Mouse (Mus musculus): ENCODE measurements around the gene Nrp2. TPM values are rescaled to one million over a fixed set of nuclear protein-coding genes. Genes with fewer than 3 reads are reported as not detected.

The Nrp2 gene
- polyA plus RNA-seq, 1 experiment, result 97.2 TPM

DNA sequence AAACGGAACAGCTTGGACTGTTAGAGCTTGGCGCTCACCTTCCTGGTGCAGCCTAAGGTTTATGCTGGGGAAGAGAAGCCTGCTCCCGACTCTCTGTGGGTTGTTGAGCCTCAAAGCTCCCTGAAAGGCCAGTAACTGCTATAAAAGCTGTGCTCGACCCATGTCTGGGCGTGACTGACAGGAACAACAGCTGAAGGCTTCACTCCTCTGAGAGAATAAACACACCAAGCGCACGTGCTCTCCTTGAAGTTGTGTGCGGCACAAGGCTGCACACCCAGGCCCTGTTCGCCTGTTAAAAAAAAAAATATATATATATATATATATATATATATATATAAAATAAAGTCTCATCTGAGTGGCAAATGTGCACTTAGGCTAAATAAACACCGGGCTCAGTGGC is 84.5 kb downstream of the Nrp2 start:
- no peak overlapping the region for H3K27ac ChIP-seq (ENCODE audit: insufficient read depth, low read depth, low read length)
- no peaks in the 10 kb centered on the region for H3K4me1 ChIP-seq (ENCODE audit: control insufficient read depth, insufficient read depth, low read length)
- H3K4me3 ChIP-seq (ENCODE audit: insufficient read depth, low read length), result no peak overlapping the region
- TF ChIP-seq POLR2A (IDR thresholded peaks at IDR 0.05; ENCODE audit: borderline replicate concordance, low read depth, low read length), result no peak
- no peak for TF ChIP-seq CTCF (IDR thresholded peaks at IDR 0.05; ENCODE audit: low read depth, low read length)

DNA sequence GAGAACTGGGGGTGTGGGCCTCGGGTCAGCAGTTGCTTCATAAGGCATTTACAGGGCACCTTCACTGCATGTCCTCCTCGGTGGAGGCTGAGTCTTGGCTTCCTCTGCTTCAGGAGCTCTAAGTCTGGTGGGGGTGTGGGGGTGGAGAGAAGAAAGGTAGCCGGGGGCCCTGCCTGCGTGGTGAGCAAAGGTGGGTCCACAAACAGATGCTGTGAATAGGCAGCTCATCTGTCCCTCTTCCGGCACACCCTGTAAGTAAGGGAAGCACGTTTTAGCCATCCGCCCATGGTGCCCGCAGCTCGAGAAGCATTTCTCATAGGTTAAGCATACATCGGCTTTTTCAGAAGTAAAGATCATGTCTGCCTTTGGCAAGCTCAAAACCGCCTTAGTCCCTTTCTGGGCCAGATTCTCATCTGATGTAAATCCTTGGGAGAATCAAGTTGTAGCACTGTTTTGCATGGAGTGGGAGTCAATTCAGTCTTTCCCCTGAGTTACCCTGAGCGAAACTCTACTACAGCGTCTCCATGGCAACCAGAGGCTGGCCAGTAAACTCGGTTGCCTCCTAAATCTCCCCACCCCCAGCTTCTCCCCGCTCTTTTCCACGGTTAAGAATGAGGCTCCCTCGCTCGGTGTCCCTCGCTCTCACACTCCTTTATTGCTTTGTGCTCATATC is 91.3 kb downstream of the Nrp2 start:
- TF ChIP-seq CTCF (IDR thresholded peaks at IDR 0.05; ENCODE audit: low read depth, low read length) (no peak), POLR2A (IDR thresholded peaks at IDR 0.05; ENCODE audit: borderline replicate concordance, low read depth, low read length) (no peak)
- Histone ChIP-seq H3K27ac (ENCODE audit: insufficient read depth, low read depth, low read length) (no peak overlapping the region), H3K4me1 (ENCODE audit: control insufficient read depth, insufficient read depth, low read length) (no peaks in the 10 kb centered on the region), H3K4me3 (ENCODE audit: insufficient read depth, low read length) (no peak overlapping the region)

DNA sequence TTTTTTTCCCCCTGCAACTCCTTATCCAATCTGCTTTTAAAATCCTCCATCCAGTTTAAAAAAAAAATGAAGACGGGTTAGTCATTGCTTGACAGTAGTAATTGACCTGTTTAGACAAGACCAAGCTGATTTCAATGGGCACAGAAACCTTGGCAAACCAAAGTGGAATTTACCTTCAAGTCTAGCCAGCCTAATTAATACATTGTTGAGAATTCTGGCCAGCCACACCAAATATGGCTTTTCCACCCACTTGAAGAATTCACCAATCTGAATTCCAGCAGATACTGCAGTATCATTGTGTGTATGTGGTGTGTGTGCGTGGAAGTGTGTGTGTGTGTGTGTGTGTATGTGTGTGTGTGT is 91.8 kb downstream of the Nrp2 start:
- TF ChIP-seq CTCF (IDR thresholded peaks at IDR 0.05; ENCODE audit: low read depth, low read length) (no peak), POLR2A (IDR thresholded peaks at IDR 0.05; ENCODE audit: borderline replicate concordance, low read depth, low read length) (no peak)
- no peaks in the 10 kb centered on the region for H3K4me1 ChIP-seq (ENCODE audit: control insufficient read depth, insufficient read depth, low read length)
- no peak overlapping the region for H3K4me3 ChIP-seq (ENCODE audit: insufficient read depth, low read length)
- no peak overlapping the region for H3K27ac ChIP-seq (ENCODE audit: insufficient read depth, low read depth, low read length)

DNA sequence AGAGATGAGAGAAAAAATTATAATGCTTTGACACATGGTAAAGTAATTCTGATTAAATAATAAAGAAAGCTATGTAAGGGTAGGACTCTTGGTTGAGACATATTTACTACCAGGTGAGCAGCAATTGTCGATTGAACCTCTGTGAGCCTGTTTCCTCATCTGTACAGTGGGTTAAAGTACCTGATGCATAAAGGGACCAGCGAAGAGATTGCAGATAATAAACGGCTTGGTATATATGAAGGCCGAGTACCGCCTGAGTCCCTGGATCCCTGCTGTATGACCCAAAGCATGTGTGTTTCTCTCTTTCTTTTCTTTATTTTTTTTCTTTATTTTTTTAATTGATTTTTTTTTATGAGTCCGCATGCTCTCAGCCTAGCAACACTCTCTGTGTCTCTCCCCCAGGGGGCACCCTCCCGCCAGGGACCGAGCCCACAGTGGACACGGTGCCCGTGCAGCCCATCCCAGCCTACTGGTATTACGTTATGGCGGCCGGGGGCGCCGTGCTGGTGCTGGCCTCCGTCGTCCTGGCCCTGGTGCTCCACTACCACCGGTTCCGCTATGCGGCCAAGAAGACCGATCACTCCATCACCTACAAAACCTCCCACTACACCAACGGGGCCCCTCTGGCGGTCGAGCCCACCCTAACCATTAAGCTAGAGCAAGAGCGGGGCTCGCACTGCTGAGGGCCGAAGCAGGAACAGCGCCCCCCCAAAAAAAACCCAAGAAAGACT is 92.4 kb downstream of the Nrp2 start:
- Histone ChIP-seq H3K4me1 (ENCODE audit: control insufficient read depth, insufficient read depth, low read length) (no peaks in the 10 kb centered on the region), H3K27ac (ENCODE audit: insufficient read depth, low read depth, low read length) (no peak overlapping the region), H3K4me3 (ENCODE audit: insufficient read depth, low read length) (no peak overlapping the region)
- TF ChIP-seq CTCF (IDR thresholded peaks at IDR 0.05; ENCODE audit: low read depth, low read length) (no peak), POLR2A (IDR thresholded peaks at IDR 0.05; ENCODE audit: borderline replicate concordance, low read depth, low read length) (no peak)

DNA sequence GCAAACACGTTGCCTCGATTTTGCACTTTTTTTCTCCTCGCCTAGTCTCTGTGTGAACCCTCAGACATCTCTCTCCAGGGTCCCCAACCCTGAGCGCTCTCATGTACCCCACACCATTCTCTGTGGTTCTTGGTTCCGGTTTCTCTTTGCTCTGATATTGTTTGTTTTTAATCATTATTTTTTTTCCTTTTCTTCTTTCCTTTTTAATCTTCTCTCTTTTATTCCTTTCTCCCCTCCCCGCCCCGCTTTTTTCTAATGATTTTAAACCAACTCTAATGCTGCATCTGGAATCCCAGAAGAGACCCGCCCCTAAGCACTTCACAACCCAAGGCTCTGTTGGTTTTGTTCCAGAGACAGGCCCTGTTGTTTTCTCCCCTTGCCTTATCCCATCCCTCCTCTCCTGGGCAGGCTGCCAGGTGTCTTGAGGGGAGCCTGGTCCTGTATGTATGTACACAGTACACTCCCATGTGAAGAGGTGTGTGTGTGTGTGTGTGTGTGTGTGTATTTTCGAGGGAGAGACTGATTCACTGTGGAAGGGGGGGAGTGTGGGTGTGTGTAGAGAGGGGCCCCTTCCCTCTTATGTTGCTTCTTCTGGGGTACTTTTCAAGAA is 93.1 kb downstream of the Nrp2 start:
- Histone ChIP-seq H3K27ac (ENCODE audit: insufficient read depth, low read depth, low read length) (no peak overlapping the region), H3K4me1 (ENCODE audit: control insufficient read depth, insufficient read depth, low read length) (no peaks in the 10 kb centered on the region), H3K4me3 (ENCODE audit: insufficient read depth, low read length) (no peak overlapping the region)
- TF ChIP-seq POLR2A (IDR thresholded peaks at IDR 0.05; ENCODE audit: borderline replicate concordance, low read depth, low read length) (no peak), CTCF (IDR thresholded peaks at IDR 0.05; ENCODE audit: low read depth, low read length) (no peak)

DNA sequence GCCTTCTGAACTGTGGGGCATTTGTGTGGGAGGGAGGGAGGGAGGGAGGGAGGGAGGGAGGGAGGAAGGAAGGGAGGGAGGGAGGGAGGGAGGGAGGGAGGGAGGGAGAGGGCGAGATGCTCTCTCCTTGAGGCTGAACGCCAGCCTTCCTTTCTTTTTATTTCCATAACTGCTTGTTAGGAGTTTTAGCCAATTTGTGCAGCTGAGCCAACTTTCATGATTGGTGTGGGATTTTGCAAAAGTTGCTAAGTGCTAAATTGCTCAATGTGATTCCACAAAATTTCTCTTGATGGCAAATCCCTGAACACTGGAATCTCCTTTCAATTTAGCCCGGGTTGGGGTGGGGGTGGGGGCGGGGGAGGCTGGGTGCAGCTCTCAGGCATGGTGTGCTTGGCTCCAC is 96.3 kb downstream of the Nrp2 start:
- Histone ChIP-seq H3K4me1 (ENCODE audit: control insufficient read depth, insufficient read depth, low read length) (no peaks in the 10 kb centered on the region), H3K4me3 (ENCODE audit: insufficient read depth, low read length) (no peak overlapping the region), H3K27ac (ENCODE audit: insufficient read depth, low read depth, low read length) (no peak overlapping the region)
- TF ChIP-seq CTCF (IDR thresholded peaks at IDR 0.05; ENCODE audit: low read depth, low read length) (no peak), POLR2A (IDR thresholded peaks at IDR 0.05; ENCODE audit: borderline replicate concordance, low read depth, low read length) (no peak)

DNA sequence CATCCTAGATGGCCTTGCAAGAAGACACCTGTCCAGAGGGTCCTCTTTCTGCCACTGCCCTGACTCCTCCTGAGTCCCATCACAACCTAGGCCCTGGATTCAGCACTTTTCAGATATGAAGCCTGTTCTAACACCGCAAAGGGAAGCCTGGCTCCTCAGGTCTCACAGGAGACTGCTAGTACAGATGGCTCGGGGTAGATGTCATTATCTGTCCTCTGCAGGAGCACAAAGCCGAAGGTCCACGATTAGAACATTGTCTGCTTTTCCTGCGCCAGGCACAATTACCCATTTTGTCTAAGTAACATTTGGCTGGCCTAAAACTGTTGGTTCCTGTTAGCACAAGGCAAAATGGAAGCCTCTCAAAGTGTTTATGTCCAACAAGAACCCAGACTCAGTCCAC is 97.3 kb downstream of the Nrp2 start:
- TF ChIP-seq CTCF (IDR thresholded peaks at IDR 0.05; ENCODE audit: low read depth, low read length), result no peak
- TF ChIP-seq POLR2A (IDR thresholded peaks at IDR 0.05; ENCODE audit: borderline replicate concordance, low read depth, low read length), result no peak
- Histone ChIP-seq H3K4me3 (ENCODE audit: insufficient read depth, low read length) (no peak overlapping the region), H3K4me1 (ENCODE audit: control insufficient read depth, insufficient read depth, low read length) (no peaks in the 10 kb centered on the region), H3K27ac (ENCODE audit: insufficient read depth, low read depth, low read length) (no peak overlapping the region)

DNA sequence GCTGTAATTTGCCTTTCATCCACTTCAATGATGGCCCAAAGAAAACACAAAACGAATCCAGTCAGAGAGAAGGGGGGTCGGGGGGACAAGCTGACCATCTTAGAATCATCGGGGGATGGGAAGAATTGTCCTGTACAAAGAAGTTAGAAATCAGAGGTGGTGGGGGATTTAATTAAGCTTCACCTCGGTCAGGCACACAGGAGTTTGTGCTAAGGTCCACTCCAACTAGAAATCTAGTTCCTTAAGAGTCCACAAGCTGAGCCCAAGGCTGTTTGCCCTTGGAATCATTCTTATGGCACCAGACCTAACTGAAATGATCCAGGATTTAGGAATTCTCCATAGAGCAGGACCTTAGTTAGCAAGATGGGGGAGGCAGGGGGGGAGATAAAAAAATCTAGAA is 98.3 kb downstream of the Nrp2 start:
- Histone ChIP-seq H3K4me3 (ENCODE audit: insufficient read depth, low read length) (no peak overlapping the region), H3K4me1 (ENCODE audit: control insufficient read depth, insufficient read depth, low read length) (no peaks in the 10 kb centered on the region), H3K27ac (ENCODE audit: insufficient read depth, low read depth, low read length) (no peak overlapping the region)
- no peak for TF ChIP-seq CTCF (IDR thresholded peaks at IDR 0.05; ENCODE audit: low read depth, low read length)
- TF ChIP-seq POLR2A (IDR thresholded peaks at IDR 0.05; ENCODE audit: borderline replicate concordance, low read depth, low read length), result no peak

DNA sequence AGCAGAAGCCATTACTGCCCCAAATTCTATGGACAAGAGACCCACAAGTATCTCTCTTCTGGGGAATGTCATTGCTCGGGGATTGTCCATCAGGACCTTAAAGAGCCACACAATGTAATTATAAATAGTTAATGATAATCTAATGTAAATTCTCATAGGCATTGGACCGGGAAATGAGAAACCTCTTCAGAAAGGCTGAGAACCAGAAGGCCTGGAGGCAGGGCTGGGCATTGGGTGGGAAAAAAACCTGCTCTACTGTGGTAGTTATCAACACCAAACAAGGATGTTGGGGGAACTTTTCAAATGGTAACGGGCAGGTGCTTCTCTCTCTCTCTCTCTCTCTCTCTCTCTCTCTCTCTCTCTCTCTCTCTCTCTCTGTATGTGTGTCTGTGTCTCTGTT is 98.8 kb downstream of the Nrp2 start:
- Histone ChIP-seq H3K4me3 (ENCODE audit: insufficient read depth, low read length) (no peak overlapping the region), H3K4me1 (ENCODE audit: control insufficient read depth, insufficient read depth, low read length) (no peaks in the 10 kb centered on the region), H3K27ac (ENCODE audit: insufficient read depth, low read depth, low read length) (no peak overlapping the region)
- no peak for TF ChIP-seq POLR2A (IDR thresholded peaks at IDR 0.05; ENCODE audit: borderline replicate concordance, low read depth, low read length)
- TF ChIP-seq CTCF (IDR thresholded peaks at IDR 0.05; ENCODE audit: low read depth, low read length), result no peak

DNA sequence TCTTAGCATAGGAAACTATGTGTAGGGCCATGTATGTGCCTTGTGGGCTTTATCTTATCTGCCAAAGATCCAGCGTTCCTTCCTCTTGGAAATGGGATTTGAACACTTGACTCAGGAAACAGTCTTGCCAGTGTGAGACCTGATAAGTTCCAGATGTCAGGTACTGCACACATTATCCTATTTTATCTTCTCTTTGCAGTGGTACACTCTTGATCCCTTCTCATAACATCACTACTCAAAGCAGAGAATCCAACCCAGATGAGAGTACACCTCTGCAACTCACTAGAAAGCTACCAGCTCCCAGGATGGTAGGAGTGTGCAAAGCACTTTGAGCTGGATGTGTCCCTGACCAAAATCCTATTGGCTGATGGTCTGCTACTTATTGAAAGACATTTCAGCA is 100.5 kb downstream of the Nrp2 start:
- no peak for TF ChIP-seq POLR2A (IDR thresholded peaks at IDR 0.05; ENCODE audit: borderline replicate concordance, low read depth, low read length)
- no peak overlapping the region for H3K4me3 ChIP-seq (ENCODE audit: insufficient read depth, low read length)
- H3K4me1 ChIP-seq (ENCODE audit: control insufficient read depth, insufficient read depth, low read length), result no peaks in the 10 kb centered on the region
- no peak overlapping the region for H3K27ac ChIP-seq (ENCODE audit: insufficient read depth, low read depth, low read length)

Measured in bone marrow macrophage, adult 2 months (primary cell).